Mouse (Mus musculus) kidney, postnatal 10 days (tissue): ENCODE measurements at regions not wholly inside any gene's neighbourhood (a gene's known extent, or its start where the extent isn't known, plus 50 kb on each side); places are given as distances from the start of the nearest gene placed in this dataset.
A peak's percentile ranks its signal among the peaks of the same experiment; 100 is the strongest.

Experiments used
- DNase-seq: peaks from one replicate; pipeline ENCODE4 v3.0.0; 2021; ENCODE audit warnings: mixed read lengths

- peak; percentile 5 for DNase-seq
Measured at GRCm38 (mm10) chr2:149467801-149468200, 62.9 kb downstream of the Cst10 start.

- DNase-seq: no peak
Measured at GRCm38 (mm10) chr2:149472411-149472810, 67.6 kb downstream of the Cst10 start.

GRCm38 (mm10) chr2:149493280-149493988 lies 88.6 kb downstream of the Cst10 start:
- DNase-seq: no peak

GRCm38 (mm10) chr2:149512870-149513269 lies 108.0 kb downstream of the Cst10 start:
- DNase-seq: no peak

GRCm38 (mm10) chr2:149524424-149524823 lies 119.6 kb downstream of the Cst10 start:
- DNase-seq: no peak

GRCm38 (mm10) chr2:149542837-149543236 lies 138.0 kb downstream of the Cst10 start:
- DNase-seq: no peak

- no peak for DNase-seq
Measured at GRCm38 (mm10) chr2:149545708-149546107, 140.9 kb downstream of the Cst10 start.

GRCm38 (mm10) chr2:149546639-149547200 lies 141.9 kb downstream of the Cst10 start:
- no peak for DNase-seq

GRCm38 (mm10) chr2:149555209-149555608 lies 150.4 kb downstream of the Cst10 start:
- no peak for DNase-seq

GRCm38 (mm10) chr2:149573773-149574172 lies 168.9 kb downstream of the Cst10 start:
- DNase-seq: no peak

GRCm38 (mm10) chr2:149602581-149602980 lies 197.7 kb downstream of the Cst10 start:
- DNase-seq: no peak

- no peak for DNase-seq
Measured at GRCm38 (mm10) chr2:149613381-149613780, 208.5 kb downstream of the Cst10 start.

- DNase-seq: no peak
Measured at GRCm38 (mm10) chr2:149614078-149614939, 209.5 kb downstream of the Cst10 start.

GRCm38 (mm10) chr2:149625626-149626025 lies 203.4 kb upstream of the Syndig1 start:
- DNase-seq: peak; percentile 15

- DNase-seq: peak; percentile 12
Measured at GRCm38 (mm10) chr2:149641207-149641606, 187.8 kb upstream of the Syndig1 start.

GRCm38 (mm10) chr2:149651829-149652228 lies 177.2 kb upstream of the Syndig1 start:
- DNase-seq: no peak

- no peak for DNase-seq
Measured at GRCm38 (mm10) chr2:149661086-149661485, 167.9 kb upstream of the Syndig1 start.

GRCm38 (mm10) chr2:149664377-149664776 lies 164.6 kb upstream of the Syndig1 start:
- no peak for DNase-seq

GRCm38 (mm10) chr2:149666412-149666811 lies 162.6 kb upstream of the Syndig1 start:
- DNase-seq: no peak

GRCm38 (mm10) chr2:149671870-149672269 lies 157.1 kb upstream of the Syndig1 start:
- no peak for DNase-seq

- DNase-seq: peak; percentile 44
Measured at GRCm38 (mm10) chr2:149679822-149680459, 149.1 kb upstream of the Syndig1 start.

GRCm38 (mm10) chr2:149722342-149722741 lies 106.7 kb upstream of the Syndig1 start:
- DNase-seq: no peak

- no peak for DNase-seq
Measured at GRCm38 (mm10) chr2:149724279-149724678, 104.7 kb upstream of the Syndig1 start.
